ENCODE assay signal across 26 mouse cellular contexts in the genomic region with DNA sequence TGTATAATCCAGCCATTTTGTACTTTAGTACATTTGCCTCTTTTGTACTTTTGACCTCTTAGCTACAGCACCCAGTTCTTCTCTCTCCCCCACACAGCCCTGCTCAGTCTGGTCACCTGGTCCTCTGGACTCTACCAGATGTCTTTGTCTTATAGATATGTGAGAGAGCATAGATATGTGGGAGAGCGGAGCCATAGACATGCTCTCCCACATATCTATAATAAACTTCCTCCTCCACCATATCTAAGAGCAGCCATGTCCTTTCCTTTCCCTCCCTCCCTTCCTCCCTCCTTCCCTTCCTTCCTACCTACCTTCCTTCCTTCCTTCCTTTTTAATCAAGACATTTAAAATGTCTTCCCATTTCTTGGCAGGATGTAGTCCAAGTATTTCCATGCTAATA.
"Had no signal": no experiment of that assay in that cellular context is flagged by ENCODE, and none has a peak within 500 bp of the region (broad histone marks: within the 10 kb centered on the region; RNA-seq: fewer than 3 reads in every experiment).

No protein-coding gene starts in this region.

- H3K9ac ChIP-seq: embryonic facial prominence, embryonic 12.5 days; embryonic facial prominence, embryonic 13.5 days; embryonic facial prominence, embryonic 15.5 days; forebrain, embryonic 12.5 days; forebrain, embryonic 13.5 days; forebrain, embryonic 15.5 days; forebrain, postnatal 0 days had no signal

- H3K27me3 ChIP-seq: embryonic facial prominence, embryonic 12.5 days; embryonic facial prominence, embryonic 13.5 days; embryonic facial prominence, embryonic 15.5 days; forebrain, embryonic 12.5 days; forebrain, embryonic 13.5 days; forebrain, embryonic 15.5 days had no signal

- H3K9me3 ChIP-seq: embryonic facial prominence, embryonic 10.5 days; embryonic facial prominence, embryonic 12.5 days; embryonic facial prominence, embryonic 13.5 days; embryonic facial prominence, embryonic 15.5 days; forebrain, embryonic 10.5 days; forebrain, embryonic 12.5 days; forebrain, embryonic 13.5 days; forebrain, embryonic 15.5 days had no signal

- H3K4me3 ChIP-seq: embryonic facial prominence, embryonic 10.5 days; embryonic facial prominence, embryonic 12.5 days; embryonic facial prominence, embryonic 13.5 days; embryonic facial prominence, embryonic 15.5 days; erythroblast, embryonic 14.5 days; forebrain, embryonic 10.5 days; forebrain, embryonic 12.5 days; forebrain, embryonic 13.5 days; forebrain, embryonic 15.5 days; gastrocnemius, adult 2 months; heart, adult 2 months had no signal

- H3K27ac ChIP-seq: embryonic facial prominence, embryonic 10.5 days; embryonic facial prominence, embryonic 12.5 days; embryonic facial prominence, embryonic 13.5 days; embryonic facial prominence, embryonic 15.5 days; forebrain, embryonic 10.5 days; forebrain, embryonic 12.5 days; forebrain, embryonic 13.5 days; forebrain, embryonic 15.5 days; gastrocnemius, adult 2 months; heart, adult 2 months had no signal

- H3K36me3 ChIP-seq: embryonic facial prominence, embryonic 10.5 days; embryonic facial prominence, embryonic 12.5 days; embryonic facial prominence, embryonic 13.5 days; embryonic facial prominence, embryonic 15.5 days; forebrain, embryonic 10.5 days; forebrain, embryonic 12.5 days; forebrain, embryonic 15.5 days had no signal

- DNase-seq: cerebellum, adult 8-10 months; cerebellum, adult 9-10 months; cerebellum, adult 9-11 months; cerebellum, postnatal 10 days; cerebellum, postnatal 14 days; cerebellum, postnatal 25 days; cerebellum, postnatal 36 days; embryo, embryonic 11 days; forebrain, postnatal 0 days; gastrocnemius, adult 2 months; gastrocnemius, postnatal 10 days; gastrocnemius, postnatal 14 days; gastrocnemius, postnatal 25 days; gastrocnemius, postnatal 36 days; heart, adult 11 months; heart, adult 18-20 months; heart, adult 2 months had no signal
